Mouse (Mus musculus): Measurements from ENCODE around the gene Gm20388.

Gm20388 gene

DNA sequence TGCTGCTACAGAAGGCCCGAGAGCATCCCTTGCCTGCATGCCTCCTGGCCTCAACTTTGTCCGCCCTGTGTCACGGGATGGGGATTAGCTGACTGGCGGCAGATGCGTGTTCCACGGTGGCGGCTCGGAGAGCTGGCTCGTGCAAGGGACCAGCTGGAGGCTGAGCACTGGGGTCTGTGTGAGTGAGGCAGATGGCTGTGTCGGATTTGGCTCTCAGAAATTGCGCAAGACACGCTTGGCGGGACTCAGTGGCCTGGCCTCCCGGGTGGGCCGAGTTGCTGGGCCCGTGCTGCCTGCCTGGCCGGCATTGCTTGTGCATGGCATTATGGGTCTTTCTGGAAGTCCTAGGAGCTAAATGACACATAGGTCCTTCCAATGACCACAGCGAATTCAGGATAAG is 398.7 kb downstream of the Gm20388 start:
- no peak for DNase-seq (ENCODE audit: low spot score in 2 of 2)

DNA sequence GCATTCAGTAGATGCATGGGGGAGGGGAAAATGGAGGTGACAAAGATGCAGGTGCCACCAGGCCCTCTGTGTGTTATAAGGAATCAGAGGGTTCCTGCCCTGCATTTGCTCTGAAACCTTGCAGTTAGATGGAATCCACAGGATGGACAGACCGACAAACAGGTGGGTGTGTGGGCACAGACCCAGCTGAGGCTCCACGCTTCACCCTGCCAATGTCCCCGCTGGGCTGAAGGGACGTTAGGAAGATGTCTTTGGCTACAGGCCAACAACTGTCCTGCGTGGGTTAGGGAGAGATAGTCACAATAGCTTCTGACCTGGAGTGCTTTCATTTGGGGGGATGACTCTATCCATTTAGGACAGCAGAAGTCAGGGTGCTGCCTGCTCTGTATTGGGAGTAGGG is 399.4 kb downstream of the Gm20388 start:
- DNase-seq (ENCODE audit: low spot score in 2 of 2), result no peak

DNA sequence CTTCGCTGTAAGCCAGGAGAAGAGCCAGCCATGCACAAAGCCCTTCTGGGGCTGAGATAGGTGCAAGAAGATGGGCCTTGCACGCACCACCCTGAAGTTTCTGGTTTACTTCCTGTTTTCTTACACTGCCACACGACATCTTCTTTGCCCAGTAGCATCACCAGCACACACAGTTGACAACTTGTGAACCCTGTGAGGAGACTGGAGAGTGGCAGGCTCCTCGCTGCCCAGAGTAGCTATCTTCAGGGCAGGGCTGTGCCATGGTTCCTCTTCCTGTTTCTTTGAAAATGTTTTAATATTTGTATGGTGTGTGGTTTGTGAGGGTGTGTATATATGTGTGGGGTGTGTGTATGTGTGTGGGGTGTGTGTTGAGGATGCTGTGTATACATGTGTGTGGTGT is 401.8 kb downstream of the Gm20388 start:
- DNase-seq (ENCODE audit: low spot score in 2 of 2), result no peak

DNA sequence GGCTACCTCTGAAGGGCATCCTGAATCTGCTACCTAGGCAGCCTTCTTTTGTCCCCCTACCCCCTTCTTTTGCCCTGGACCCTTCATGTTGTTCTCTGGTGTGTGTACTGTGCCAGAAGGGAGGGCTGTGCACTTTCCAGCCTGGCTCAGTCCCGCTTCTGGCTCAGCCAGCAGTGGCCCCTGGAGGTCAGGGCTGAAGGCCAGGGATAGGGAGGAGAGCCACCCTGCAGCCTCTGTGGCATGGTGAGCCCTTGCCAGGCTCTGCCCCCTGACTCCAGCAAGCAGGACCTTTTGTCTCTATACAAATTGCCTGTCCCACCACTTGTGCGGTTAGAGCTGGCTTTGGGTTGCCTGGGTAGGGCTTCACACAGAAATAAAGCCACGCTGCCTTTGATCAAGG is 403.0 kb downstream of the Gm20388 start:
- DNase-seq (ENCODE audit: low spot score in 2 of 2), result no peak

DNA sequence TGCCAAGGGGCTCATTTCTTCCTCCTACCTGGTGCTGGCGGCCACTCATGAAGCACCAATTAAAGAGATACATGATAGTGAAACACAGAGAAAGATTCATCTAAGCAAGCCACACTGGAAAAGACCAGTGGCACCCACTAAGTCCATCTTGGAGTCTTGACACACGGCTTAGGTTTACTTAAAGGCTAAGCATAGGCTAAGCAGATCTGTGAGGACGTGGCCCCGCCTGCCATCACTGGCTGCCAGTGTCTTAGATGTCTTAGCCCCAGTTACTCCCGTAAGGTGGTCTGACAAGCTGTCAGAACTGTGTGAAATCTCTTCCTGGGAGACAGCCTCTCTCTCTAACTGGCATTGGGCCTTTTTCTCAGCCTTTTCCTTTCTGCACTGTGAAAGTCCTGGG is 404.3 kb downstream of the Gm20388 start:
- no peak for DNase-seq (ENCODE audit: low spot score in 2 of 2)

DNA sequence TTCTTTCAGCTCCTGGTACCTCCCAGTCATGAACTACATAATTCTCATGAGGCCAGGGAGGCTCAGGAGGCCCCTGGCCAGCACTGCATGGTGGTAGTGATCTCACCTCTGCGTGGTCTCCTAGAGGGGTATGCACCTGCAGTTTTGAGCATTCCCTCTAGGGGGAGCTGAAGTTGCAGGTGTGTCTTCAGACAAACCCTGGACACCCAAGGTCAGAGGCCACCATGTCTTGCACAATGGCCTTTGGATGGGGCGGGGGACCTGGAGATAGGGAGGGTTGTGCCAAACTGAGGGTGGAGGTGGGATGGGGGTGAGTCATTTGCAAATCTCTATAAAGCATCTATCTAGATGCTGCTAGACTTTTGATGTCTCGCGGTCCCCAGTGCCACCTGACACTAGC is 405.0 kb downstream of the Gm20388 start:
- no peak for DNase-seq (ENCODE audit: low spot score in 2 of 2)

DNA sequence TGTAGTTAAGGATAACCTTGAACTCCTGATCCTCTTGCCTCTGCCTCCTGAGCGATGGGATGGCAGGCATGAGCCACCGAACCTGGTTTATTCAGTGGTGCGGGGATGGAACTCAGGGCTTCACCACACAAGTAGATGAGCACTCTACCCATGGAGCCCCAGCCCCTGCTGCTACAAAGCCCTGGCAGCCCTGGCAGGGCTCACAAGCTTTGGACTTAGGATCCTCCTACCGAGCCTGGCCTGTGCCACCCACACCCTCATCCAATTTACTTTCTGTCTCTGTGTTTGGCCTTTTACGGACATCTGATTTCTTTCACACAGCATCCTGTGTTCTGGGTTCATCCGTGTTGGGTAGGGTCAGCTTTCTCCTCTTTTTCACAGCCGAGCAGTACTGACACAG is 406.1 kb downstream of the Gm20388 start:
- DNase-seq (ENCODE audit: low spot score in 2 of 2), result no peak

DNA sequence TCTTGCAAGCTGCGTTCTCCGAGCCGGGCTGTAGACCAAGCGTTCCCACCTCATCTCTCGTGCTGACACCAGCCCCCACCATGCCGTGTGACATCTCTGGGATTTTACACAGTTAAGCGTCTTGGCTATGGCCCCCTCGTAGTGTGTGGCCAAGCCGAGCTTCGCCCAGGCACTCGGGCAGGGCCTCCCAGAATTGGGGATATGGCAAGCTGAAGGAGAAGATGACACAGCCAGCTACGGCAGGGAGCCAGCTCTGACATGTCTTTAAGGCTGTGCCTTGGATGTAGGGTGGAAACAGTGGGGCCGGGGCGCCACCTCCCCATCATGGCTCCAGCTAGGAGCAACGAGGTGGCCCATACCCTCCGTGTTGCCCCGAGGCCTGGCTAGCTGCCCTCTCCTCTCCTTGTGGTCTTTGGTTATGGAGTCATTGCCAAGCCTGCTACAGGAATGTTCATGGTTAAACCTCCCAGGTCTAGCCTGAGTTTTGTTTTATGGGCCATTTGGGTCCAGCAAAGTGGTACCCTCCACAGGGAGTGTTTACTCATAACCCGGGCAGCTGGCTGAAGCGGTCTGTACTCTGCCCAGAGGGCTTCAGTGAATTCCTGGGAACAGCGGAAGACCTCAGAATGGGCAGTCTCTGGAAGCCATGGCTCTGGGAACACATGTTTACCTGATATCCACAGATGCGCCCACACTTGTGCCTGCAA is 406.6 kb downstream of the Gm20388 start:
- no peak for DNase-seq (ENCODE audit: low spot score in 2 of 2)

DNA sequence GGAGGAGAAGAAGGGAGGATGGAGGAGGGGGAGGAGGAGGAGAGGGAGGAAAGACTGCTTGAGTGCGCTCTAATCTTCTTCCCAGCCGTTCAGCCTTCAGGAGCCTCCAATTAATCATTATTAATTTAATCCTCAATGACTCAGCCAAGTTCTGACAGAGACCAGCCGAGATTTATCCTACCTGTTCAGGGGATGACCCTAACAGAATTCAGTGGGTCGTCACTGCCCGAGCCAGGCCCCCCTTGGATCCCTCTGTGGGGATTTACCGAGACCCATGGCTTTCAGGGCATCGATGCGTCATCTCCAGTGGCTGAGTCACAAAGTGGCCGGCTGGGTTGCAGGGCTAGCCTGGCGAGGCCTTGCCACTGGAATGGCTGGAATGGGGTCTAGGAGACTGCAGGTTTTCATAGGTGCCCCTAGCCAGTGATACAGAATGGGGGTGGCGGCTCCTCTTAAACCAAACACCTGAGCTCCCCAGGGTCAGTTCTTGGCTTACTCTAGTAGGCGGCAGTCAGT is 407.9 kb downstream of the Gm20388 start:
- no peak for DNase-seq (ENCODE audit: low spot score in 2 of 2)

DNA sequence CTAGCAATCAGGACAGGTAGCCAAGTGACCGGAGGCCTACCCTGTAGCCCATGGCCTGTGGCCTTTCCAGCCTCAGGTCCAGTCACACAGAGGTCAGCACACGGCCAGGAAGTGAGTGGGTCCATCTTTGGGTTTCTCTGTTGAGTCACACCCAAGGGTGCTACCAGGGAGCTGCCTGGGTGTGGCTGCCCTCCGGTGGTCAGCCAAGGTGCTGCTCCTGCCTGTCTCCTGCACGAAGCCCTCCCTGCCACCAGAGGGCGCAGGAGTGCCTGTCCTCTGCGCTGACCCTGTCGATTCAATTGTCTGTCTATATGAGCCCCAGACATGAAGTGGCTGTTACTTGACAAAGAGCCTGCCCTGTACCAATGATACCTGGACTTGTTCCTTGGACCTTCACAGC is 408.8 kb downstream of the Gm20388 start:
- DNase-seq (ENCODE audit: low spot score in 2 of 2), result peak in 1 of 2 experiments; percentile 50

DNA sequence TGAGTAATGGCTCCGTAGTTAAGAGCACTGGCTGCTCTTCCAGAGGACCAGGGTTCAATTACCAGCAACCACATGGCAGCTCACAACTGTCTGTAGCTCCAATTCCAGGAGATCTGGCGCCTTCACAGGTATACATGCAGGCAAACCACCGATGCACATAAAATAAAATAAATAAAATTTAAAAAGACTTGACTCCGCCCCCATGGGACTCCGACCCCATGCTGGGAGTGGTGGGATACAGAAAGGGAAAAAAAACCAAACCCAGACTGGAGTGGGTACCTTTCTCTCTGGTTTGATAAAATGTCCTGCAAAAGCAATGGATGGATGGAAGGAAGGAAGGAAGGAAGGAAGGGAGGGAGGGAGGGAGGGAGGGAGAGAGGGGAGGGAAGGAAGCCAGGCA is 409.5 kb downstream of the Gm20388 start:
- no peak for DNase-seq (ENCODE audit: low spot score in 2 of 2)

DNA sequence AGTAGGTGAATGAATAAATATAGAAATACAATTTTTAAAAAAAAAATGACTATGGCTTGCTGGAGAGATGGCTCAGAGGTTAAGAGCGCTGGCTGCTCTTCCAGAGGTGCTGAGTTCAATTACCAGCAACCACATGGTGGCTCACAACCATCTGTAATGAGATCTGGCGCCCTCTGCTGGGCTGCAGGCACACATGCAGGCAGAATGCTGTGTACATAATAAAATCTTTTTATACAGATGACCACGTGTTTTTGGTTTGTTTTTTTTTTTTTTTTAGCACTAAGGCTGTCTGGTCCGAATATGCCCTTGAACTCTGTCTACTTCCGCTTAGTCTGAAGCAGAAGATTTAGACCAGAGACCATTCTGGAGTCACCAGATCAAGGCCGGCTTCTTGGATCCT is 411.1 kb downstream of the Gm20388 start:
- DNase-seq (ENCODE audit: low spot score in 2 of 2), result no peak

DNA sequence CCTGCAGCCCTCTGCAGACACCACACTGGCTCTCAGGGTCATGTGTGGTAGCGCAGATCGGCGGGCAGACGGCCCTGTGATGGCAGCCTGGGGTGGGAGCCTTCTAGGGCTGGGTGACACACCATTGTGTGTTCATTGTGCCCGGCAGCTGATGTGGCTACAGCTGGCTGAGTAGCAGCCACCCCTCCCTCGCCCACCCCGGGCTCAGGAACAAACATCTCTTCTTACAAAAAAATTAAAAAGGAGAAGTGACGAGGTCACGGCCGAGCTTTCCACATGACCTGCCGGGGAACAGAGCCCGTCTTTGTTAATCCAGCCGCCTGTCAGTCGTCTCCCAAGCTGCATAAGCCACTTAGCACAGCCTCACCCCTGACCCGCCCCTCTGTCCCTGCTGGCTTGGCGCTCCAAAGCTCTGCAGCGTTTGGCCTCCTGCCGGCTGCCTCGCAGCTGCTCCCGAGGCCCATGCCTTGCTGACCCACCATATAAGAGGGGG is 412.4 kb downstream of the Gm20388 start:
- peak in 1 of 2 experiments; percentile 64 for DNase-seq (ENCODE audit: low spot score in 2 of 2)

DNA sequence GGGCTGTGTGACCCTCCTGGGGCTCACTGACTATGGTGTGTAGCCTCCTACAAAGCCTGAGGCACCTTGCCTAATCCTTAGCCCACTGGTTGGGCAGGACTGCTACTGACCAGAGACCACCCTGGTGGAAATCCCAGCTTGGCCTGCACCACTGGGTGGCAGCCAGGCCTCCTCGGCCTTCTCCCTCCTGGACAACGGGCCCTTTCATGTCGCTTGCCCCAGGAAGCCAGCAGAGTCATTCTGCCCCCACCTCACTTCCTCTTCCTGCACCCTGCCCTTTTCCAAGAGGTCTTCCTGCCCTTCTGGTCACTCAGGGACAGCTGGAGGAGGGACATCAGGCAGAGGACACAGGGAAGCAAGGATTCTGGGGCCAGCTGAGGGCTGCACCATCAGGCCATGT is 413.9 kb downstream of the Gm20388 start:
- no peak for DNase-seq (ENCODE audit: low spot score in 2 of 2)

DNA sequence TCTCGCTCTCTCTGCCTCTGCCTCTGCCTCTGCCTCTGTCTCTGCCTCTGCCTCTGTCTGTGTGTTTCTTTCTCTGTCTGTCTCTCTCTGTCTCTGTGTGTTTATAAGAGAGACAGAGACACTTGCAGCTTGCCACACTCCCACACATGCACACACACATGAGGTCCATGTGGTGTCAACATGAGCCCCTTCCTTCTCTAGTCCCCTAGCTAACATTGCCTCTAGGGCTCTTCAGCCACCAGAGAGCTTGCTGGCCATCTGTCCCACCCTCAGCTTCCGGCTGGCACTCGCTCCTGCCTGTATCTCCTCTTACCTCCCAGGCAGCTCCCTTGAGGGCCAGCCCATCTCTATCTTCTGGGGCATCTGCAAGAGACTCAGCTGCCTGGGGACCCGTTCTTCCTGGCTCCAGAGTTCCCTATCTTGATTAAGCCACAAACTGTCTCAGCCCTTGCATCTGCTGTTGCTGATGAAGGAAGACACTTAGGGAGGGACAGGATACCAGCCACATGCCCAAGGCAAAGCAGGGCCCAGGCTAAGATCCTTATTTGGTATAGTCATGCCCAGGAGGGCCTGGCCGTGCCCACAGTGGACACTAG is 414.6 kb downstream of the Gm20388 start:
- no peak for DNase-seq (ENCODE audit: low spot score in 2 of 2)

DNA sequence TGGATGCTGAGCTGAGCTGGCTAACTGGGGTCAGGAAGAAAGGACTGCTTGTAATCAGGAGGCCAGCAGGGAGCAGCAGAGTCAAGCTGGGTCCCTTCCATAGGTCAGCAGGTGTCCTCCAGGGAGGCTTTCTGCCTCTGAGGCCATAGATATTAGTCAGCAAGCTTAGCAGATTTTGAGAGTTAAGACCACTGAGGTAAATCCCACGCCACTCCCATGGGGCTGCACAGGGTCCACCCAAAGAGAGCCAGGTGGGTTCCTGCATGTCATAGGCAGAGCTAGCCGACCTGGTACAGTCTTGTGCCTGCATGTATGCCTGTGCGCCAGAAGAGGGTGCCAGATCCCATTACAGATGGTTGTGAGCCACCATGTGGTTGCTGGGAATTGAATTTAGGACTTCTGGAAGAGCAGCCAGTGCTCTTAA is 416.5 kb downstream of the Gm20388 start:
- no peak for DNase-seq (ENCODE audit: low spot score in 2 of 2)

DNA sequence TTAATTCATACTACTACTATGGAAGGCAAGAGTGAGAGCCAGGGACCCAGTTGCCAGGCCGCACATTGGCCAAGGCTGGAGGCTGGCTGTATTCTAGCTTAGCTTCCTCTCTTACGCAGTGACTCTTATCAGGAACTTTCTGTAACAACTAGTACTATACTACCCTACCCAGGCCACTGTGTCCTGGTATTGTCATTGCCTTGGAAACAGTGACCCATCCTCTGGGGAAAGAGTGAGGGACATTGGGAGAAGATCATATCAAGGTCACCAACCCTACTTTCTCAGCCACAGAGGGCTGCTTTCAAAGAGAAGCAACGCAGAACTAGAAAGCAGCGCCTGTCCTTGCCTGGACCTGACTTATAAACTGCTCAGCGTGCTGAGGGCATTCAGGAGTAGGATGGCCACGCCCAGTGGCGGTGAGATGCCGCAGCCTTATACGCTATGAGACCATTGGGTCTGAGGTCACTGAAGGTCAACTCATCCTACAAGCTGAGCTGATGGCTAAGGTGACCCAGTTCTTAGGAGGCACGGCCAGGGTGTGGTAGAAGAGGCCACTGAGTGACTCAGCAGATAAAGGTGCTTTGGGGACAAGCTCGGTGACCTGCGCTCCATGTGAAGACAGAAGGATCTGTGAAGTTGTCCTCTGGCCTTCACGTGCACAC is 417.9 kb downstream of the Gm20388 start:
- no peak for DNase-seq (ENCODE audit: low spot score in 2 of 2)

DNA sequence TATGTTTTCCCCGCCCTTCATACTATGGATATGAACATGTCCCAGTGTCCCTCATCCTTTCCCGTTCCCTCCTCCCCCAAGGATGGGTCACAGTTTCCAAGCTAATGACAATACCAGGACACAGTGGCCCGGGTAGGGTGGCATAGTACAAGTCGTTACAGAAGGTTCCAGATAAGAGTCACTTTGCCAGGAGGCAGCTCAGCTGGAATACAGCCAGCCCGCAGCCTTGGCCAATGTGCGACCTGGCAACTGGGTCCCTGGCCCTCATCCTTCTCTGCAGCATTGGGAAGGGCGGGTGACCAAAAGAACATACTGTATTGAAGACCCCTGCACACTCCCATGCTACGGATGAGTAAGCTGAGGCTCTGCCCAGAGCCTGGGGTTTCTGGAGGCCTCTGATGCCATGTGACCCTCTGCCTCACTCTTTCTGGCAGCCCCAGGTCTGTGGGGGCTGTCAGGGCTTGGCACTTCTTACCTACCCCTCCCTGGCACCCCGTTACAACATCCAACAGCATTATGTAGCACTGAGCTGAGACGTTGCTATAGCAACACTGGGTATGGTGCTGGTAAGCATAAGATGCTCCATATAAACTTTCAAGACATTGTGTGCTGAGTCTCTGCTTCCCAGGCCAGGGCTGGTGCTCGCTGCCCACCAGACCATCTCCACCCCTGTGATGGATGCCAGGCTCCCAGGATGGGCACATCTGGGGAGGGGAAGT is 418.5 kb downstream of the Gm20388 start:
- no peak for DNase-seq (ENCODE audit: low spot score in 2 of 2)

DNA sequence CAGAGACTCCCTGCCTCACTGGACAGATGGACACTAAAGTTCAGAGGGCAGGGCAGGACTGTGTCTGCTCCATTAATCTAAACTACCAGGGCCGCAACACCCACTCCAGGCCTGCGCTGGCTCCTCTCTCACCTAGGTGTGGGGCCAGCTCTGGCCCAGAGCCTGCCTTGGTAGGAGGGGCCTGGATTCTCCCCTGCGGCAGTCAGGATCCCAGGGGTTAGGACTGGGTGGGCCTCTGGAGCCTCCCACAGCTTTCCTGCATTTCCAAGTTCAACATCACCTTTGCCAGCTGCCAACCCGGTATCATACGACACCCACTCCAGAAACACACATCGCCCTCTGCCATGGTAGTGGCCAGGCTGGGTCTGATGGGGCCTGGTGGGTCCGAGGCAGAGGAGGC is 420.4 kb downstream of the Gm20388 start:
- no peak for DNase-seq (ENCODE audit: low spot score in 2 of 2)

DNA sequence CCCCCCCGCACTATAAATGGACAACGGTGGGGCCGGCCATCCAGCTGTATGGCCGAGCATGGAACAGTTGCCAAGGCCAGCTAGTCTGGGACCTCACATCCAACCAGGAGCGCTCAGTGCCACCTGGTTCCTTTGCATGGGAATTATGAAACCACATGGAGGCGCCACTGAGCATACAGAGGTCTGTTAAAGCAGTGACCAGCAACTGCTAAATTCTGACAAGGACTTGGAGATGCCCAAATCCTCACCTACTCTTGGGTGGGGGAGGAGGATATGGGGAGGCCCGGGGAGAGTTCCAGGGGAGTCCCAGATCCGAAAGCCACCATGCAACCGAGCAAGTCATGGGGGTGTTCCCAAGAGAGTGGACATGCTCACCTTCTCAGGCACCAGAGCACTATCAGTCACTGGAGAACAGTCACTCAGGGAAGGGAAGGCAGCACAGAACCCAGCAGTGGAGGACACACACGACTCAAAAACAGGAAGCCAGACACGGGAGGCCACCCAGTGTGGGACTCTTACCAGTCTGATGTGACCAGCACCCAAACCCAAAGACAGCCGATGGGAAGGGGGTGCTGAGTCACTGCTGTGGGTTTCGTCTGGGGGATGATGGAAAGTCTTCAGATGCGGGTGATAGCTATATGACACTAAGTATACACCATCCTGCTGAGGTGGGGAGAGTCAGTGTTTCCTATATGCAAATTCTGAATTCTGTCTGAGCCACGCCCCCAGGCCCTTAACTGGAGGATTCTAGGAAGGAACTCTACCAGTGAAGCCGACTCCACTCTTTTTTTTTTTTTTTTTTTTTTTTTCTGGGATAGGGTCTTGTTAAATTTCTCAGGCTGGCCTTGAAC is 422.0 kb downstream of the Gm20388 start:
- no peak for DNase-seq (ENCODE audit: low spot score in 2 of 2)

DNA sequence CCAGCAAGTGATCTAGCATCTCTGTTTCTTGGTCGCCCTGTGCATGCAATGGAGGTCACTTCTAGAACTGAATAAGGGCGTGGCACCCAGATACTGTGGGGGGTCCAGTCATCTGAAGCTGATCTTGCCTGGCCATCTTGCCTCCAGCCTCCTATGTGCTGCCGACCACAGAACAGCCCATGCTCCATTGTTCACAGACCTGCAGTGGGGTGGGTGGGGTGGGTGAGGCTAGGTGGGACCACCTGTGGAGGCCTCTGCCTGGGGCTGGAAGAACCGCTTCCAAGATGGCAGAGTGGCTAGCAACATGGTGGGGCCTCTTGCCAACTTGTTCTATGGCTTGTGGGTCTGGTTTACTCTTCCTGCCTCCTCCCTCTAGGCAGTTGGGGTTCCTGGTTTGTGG is 423.0 kb downstream of the Gm20388 start:
- no peak for DNase-seq (ENCODE audit: low spot score in 2 of 2)
